Mouse (Mus musculus) neural tube, embryonic 13.5 days (tissue): Measurements from ENCODE around the gene Nbeal1. TPM values are rescaled to one million over a fixed set of nuclear protein-coding genes. Genes with fewer than 3 reads are reported as not detected.
"Not testable (repeated sequence)": the region's sequence is repeated elsewhere in the genome, so short reads cannot be mapped to it uniquely, and the experiment has no call there.

ENCODE experiments used
- ATAC-seq: fragments of 200-750 bp; cut with Nextera tagmentation; 2 replicates; pipeline ENCODE4 v1.8.0; 2017; ENCODE audit warnings: low read depth, mild to moderate bottlenecking, moderate TSS enrichment, moderate library complexity
- H3K27ac ChIP-seq: fragments of 300-500 bp; sonication (generic); replicated peaks from 2 replicates; pipeline ENCODE4 v1.5.1; 2015; ENCODE audit warnings: moderate library complexity, mild to moderate bottlenecking, inconsistent platforms
- H3K27me3 ChIP-seq: fragments of 300-500 bp; sonication (generic); 2 replicates; pipeline ENCODE4 v1.6.1; 2015; ENCODE audit warnings: mild to moderate bottlenecking, inconsistent platforms
- H3K36me3 ChIP-seq: fragments of 300-500 bp; sonication (generic); 2 replicates; pipeline ENCODE4 v1.6.1; 2015; ENCODE audit warnings: mild to moderate bottlenecking, inconsistent platforms
- H3K4me1 ChIP-seq: fragments of 300-500 bp; sonication (generic); replicated peaks from 2 replicates; pipeline ENCODE4 v1.6.1; 2015; ENCODE audit warnings: inconsistent platforms
- H3K4me2 ChIP-seq: fragments of 300-500 bp; sonication (generic); 2 replicates; pipeline ENCODE4 v1.6.1; 2015; ENCODE audit warnings: inconsistent platforms, mild to moderate bottlenecking, moderate library complexity
- H3K4me3 ChIP-seq: fragments of 300-500 bp; sonication (generic); 2 replicates; pipeline ENCODE4 v1.5.1; 2015; ENCODE audit warnings: mild to moderate bottlenecking, inconsistent platforms
- H3K9ac ChIP-seq: fragments of 300-500 bp; sonication (generic); 2 replicates; pipeline ENCODE4 v1.6.1; 2015; ENCODE audit warnings: moderate library complexity, mild to moderate bottlenecking, inconsistent platforms
- H3K9me3 ChIP-seq: fragments of 300-500 bp; sonication (generic); 2 replicates; pipeline ENCODE4 v1.6.1; 2016; ENCODE audit warnings: inconsistent platforms
- WGBS: fragments of 180-500 bp; shearing (Covaris S2); methylation state at CpG from one replicate; pipeline ENCODE4 v1.1.7; 2015; 5-methylcytosine and 5-hydroxymethylcytosine counted together
- polyA plus RNA-seq: library from polyadenylated mRNA; unstranded; fragments of >200 nt; fragmentation: Nextera tagmentation; extraction: Ambion mirVana; gene quantifications from 2 replicates; pipeline ENCODE4 v1.2.1, GENCODE M21; 2015

Gene Nbeal1
- 6.4 and 7.8 TPM in 2 replicates for polyA plus RNA-seq

- ATAC-seq: peak; percentile 99
- Histone ChIP-seq H3K4me3 (peak within 1 kb of the TSS; percentile 90), H3K9me3 (no peaks in the 10 kb centered on the region), H3K4me2 (peak within 1 kb of the TSS; percentile 66), H3K27me3 (no peaks in the 10 kb centered on the region), H3K4me1 (peaks cover 13% of the 10 kb centered on the region), H3K36me3 (no peaks in the 10 kb centered on the region), H3K27ac (peak within 1 kb of the TSS; percentile 97), H3K9ac (peak within 1 kb of the TSS; percentile 91)
- under 1% methylated on average over 62 of the region's 74 CpGs for WGBS
Measured at GRCm38 (mm10) chr1:60179932-60180783, at the start of gene Nbeal1. Gene Nbeal1 (plus strand): TSS chr1:60180599.

GRCm38 (mm10) chr1:60137346-60137745, 43.1 kb upstream of the Nbeal1 start:
- Histone ChIP-seq H3K4me3 (no peak overlapping the region), H3K9me3 (no peaks in the 10 kb centered on the region), H3K4me1 (no peaks in the 10 kb centered on the region), H3K4me2 (no peak overlapping the region), H3K27ac (no peak overlapping the region), H3K9ac (no peak overlapping the region), H3K36me3 (peaks cover 16% of the 10 kb centered on the region), H3K27me3 (no peaks in the 10 kb centered on the region)
- no peak for ATAC-seq
- 43% methylated on average over 9 of the region's 9 CpGs for WGBS

GRCm38 (mm10) chr1:60152700-60153099, 27.7 kb upstream of the Nbeal1 start:
- no peak overlapping the region for H3K27ac ChIP-seq
- H3K4me2 ChIP-seq: no peak overlapping the region
- 71% methylated on average over 5 of the region's 5 CpGs for WGBS
- peaks cover 9% of the 10 kb centered on the region for H3K36me3 ChIP-seq
- no peak overlapping the region for H3K4me3 ChIP-seq
- H3K9me3 ChIP-seq: no peaks in the 10 kb centered on the region
- H3K9ac ChIP-seq: no peak overlapping the region
- H3K4me1 ChIP-seq: no peaks in the 10 kb centered on the region
- ATAC-seq: no peak
- no peaks in the 10 kb centered on the region for H3K27me3 ChIP-seq

- Histone ChIP-seq H3K4me1 (no peaks in the 10 kb centered on the region), H3K9me3 (no peaks in the 10 kb centered on the region), H3K36me3 (no peaks in the 10 kb centered on the region), H3K4me3 (no peak overlapping the region), H3K4me2 (no peak overlapping the region), H3K27me3 (no peaks in the 10 kb centered on the region), H3K27ac (no peak overlapping the region), H3K9ac (no peak overlapping the region)
- WGBS: 81% methylated on average over 7 of the region's 7 CpGs
- no peak for ATAC-seq
Measured at GRCm38 (mm10) chr1:60156651-60157050, 23.7 kb upstream of the Nbeal1 start.

GRCm38 (mm10) chr1:60158411-60158810, 22.0 kb upstream of the Nbeal1 start:
- H3K36me3 ChIP-seq: no peaks in the 10 kb centered on the region
- no peaks in the 10 kb centered on the region for H3K9me3 ChIP-seq
- H3K27me3 ChIP-seq: no peaks in the 10 kb centered on the region
- H3K9ac ChIP-seq: no peak overlapping the region
- no peak overlapping the region for H3K4me3 ChIP-seq
- H3K27ac ChIP-seq: no peak overlapping the region
- 72% methylated on average over 3 of the region's 3 CpGs for WGBS
- no peak overlapping the region for H3K4me2 ChIP-seq
- ATAC-seq: no peak
- H3K4me1 ChIP-seq: no peaks in the 10 kb centered on the region

GRCm38 (mm10) chr1:60163676-60164075, 16.7 kb upstream of the Nbeal1 start:
- H3K4me2 ChIP-seq: no peak overlapping the region
- H3K36me3 ChIP-seq: no peaks in the 10 kb centered on the region
- H3K4me3 ChIP-seq: no peak overlapping the region
- WGBS: 88% methylated on average over 3 of the region's 3 CpGs
- no peaks in the 10 kb centered on the region for H3K27me3 ChIP-seq
- H3K4me1 ChIP-seq: no peaks in the 10 kb centered on the region
- no peak overlapping the region for H3K9ac ChIP-seq
- H3K27ac ChIP-seq: no peak overlapping the region
- no peaks in the 10 kb centered on the region for H3K9me3 ChIP-seq
- ATAC-seq: no peak

GRCm38 (mm10) chr1:60169626-60170025, 10.8 kb upstream of the Nbeal1 start:
- Histone ChIP-seq H3K27me3 (no peaks in the 10 kb centered on the region), H3K9me3 (no peaks in the 10 kb centered on the region), H3K27ac (no peak overlapping the region), H3K9ac (no peak overlapping the region), H3K4me2 (no peak overlapping the region), H3K36me3 (no peaks in the 10 kb centered on the region), H3K4me1 (no peaks in the 10 kb centered on the region), H3K4me3 (no peak overlapping the region)
- ATAC-seq: no peak
- 84% methylated on average over 2 of the region's 2 CpGs for WGBS

GRCm38 (mm10) chr1:60170251-60170650, 10.1 kb upstream of the Nbeal1 start:
- H3K4me2 ChIP-seq: no peak overlapping the region
- no peaks in the 10 kb centered on the region for H3K9me3 ChIP-seq
- ATAC-seq: no peak
- H3K27me3 ChIP-seq: no peaks in the 10 kb centered on the region
- no peaks in the 10 kb centered on the region for H3K36me3 ChIP-seq
- no peak overlapping the region for H3K9ac ChIP-seq
- no peak overlapping the region for H3K27ac ChIP-seq
- no peak overlapping the region for H3K4me3 ChIP-seq
- H3K4me1 ChIP-seq: no peaks in the 10 kb centered on the region
- WGBS: 83% methylated on average over 2 of the region's 2 CpGs

GRCm38 (mm10) chr1:60173119-60173518, 7.3 kb upstream of the Nbeal1 start:
- Histone ChIP-seq H3K27me3 (no peaks in the 10 kb centered on the region), H3K9ac (no peak overlapping the region), H3K36me3 (no peaks in the 10 kb centered on the region), H3K4me2 (no peak overlapping the region), H3K4me3 (no peak overlapping the region), H3K4me1 (no peaks in the 10 kb centered on the region), H3K27ac (no peak overlapping the region), H3K9me3 (no peaks in the 10 kb centered on the region)
- no peak for ATAC-seq
- 88% methylated on average over 3 of the region's 3 CpGs for WGBS

- H3K4me3 ChIP-seq, H3K9me3 ChIP-seq, ATAC-seq, H3K36me3 ChIP-seq, H3K4me2 ChIP-seq, H3K9ac ChIP-seq, H3K27me3 ChIP-seq, H3K27ac ChIP-seq: not testable (repeated sequence)
- H3K4me1 ChIP-seq: peaks cover 13% of the 10 kb centered on the region
- WGBS: 100% methylated on average over 1 of the region's 1 CpGs
Measured at GRCm38 (mm10) chr1:60177814-60178213, 2.6 kb upstream of the Nbeal1 start.

- Histone ChIP-seq H3K4me3 (peak overlapping the region; percentile 90), H3K4me2 (peak overlapping the region; percentile 66), H3K4me1 (peaks cover 13% of the 10 kb centered on the region), H3K27me3 (no peaks in the 10 kb centered on the region), H3K27ac (peak overlapping the region; percentile 97), H3K36me3 (no peaks in the 10 kb centered on the region), H3K9ac (peak overlapping the region; percentile 91), H3K9me3 (no peaks in the 10 kb centered on the region)
- ATAC-seq: no peak
- 26% methylated on average over 4 of the region's 4 CpGs for WGBS
Measured at GRCm38 (mm10) chr1:60179376-60179775, 1.0 kb upstream of the Nbeal1 start.

GRCm38 (mm10) chr1:60180784-60181221, 404 bp downstream of the Nbeal1 start:
- peak overlapping the region; percentile 90 for H3K4me3 ChIP-seq
- peak overlapping the region; percentile 91 for H3K9ac ChIP-seq
- H3K9me3 ChIP-seq: no peaks in the 10 kb centered on the region
- H3K36me3 ChIP-seq: no peaks in the 10 kb centered on the region
- H3K4me1 ChIP-seq: peaks cover 13% of the 10 kb centered on the region
- peak overlapping the region; percentile 97 for H3K27ac ChIP-seq
- peak; percentile 88 for ATAC-seq
- peak overlapping the region; percentile 66 for H3K4me2 ChIP-seq
- H3K27me3 ChIP-seq: no peaks in the 10 kb centered on the region
- under 1% methylated on average over 26 of the region's 30 CpGs for WGBS

- Histone ChIP-seq H3K36me3 (no peaks in the 10 kb centered on the region), H3K9ac (no peak overlapping the region), H3K27ac (no peak overlapping the region), H3K4me1 (no peaks in the 10 kb centered on the region), H3K9me3 (no peaks in the 10 kb centered on the region), H3K4me2 (no peak overlapping the region), H3K27me3 (no peaks in the 10 kb centered on the region), H3K4me3 (no peak overlapping the region)
- ATAC-seq: no peak
Measured at GRCm38 (mm10) chr1:60188454-60188853, 8.1 kb downstream of the Nbeal1 start.
